Mouse (Mus musculus) liver, adult 2 months (tissue): ENCODE results near the gene Sp2.

Experiments
- CTCF ChIP-seq: fragments of 200-500 bp; IDR thresholded peaks from 2 replicates; pipeline ENCODE4 v1.5.1; 2011; ENCODE audit warnings: low read depth, low read length, control low read depth
- POLR2A ChIP-seq: fragments of 200-500 bp; IDR thresholded peaks from 2 replicates; pipeline ENCODE4 v1.6.1; 2011; ENCODE audit warnings: low read length, control low read depth; ENCODE audit not compliant: insufficient read depth; ENCODE audit errors: extremely low read depth

DNA sequence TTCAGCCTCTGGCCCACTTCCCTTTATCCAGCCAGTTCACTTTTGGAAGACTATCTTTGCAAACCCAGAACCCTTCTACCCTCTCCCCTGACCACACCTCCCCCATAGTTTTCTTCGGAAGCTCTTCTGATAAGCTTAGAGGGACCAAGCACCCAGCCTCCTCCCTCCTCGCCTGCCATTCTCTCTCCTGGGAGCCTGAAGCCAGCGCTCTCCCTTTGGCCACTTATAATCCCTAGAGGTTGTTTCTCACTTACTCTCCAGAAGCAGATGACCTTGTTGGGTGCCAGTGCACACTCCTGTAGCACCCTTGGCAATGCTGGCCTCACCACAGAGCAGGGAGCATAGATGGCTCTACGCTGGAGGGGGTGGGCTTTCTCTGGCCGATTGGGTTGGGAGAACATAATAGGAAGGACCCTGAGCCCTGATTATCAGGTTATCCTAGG lies 13.5 kb downstream of the Sp2 start:
- TF ChIP-seq CTCF (no peak), POLR2A (no peak)
